Mouse (Mus musculus): ENCODE results near the gene Lig4. TPM values are rescaled to one million over a fixed set of nuclear protein-coding genes. Genes with fewer than 3 reads are reported as not detected.

Lig4 gene
- polyA plus RNA-seq, 1 experiment from 2014 or later = 8.7 TPM

DNA sequence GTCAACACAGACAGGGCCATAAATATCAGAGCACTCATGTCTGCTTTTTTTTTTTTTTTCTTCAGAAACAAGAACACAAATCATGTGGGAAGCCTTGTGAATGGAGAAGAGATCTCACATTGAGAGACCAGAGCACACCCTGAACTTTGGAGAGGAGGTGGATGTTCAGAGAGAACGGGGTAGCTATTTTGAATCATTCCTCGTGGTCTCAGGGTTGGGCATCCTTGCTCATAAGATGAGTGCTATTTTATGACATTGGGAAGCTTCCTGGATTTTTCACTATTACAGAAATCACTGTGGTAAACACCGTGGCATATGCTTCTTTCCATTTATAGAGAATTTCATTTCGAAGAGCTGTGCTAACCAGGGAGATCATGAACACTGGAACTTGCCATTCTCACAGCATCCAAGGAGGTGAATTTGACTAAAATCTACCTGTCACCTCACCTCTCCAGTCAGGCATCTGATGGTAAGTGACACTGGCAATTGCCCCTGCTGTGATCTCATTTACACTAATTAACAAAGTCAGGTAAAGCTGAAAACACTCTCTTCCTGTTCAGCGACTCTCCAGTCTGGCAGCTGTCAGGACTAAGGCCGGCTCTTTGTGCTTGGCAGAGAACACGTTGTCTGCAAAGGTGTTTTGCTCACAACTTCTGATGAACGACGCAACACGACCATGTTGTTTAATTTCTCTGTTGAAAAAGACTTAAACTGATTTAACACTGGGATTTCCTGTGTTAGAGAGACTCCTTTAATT, 28.2 kb downstream of the Lig4 start:
- H3K4me3 ChIP-seq (ENCODE audit: low read depth, low read length) = no peak overlapping the region
- H3K9ac ChIP-seq (ENCODE audit: low read length) = no peak overlapping the region
- H3K9me3 ChIP-seq (ENCODE audit: control insufficient read depth, low read length) = no peaks in the 10 kb centered on the region
- no peaks in the 10 kb centered on the region for H3K27me3 ChIP-seq (ENCODE audit: control insufficient read depth, insufficient read depth, low read length)
- no peak for ATAC-seq (ENCODE audit: insufficient number of reproducible peaks, low FRiP score, low TSS enrichment, low read depth)
- no peaks in the 10 kb centered on the region for H3K36me3 ChIP-seq (ENCODE audit: control insufficient read depth, insufficient read depth, low read length)
- H3K4me2 ChIP-seq (ENCODE audit: low read depth, severe bottlenecking) = no peak overlapping the region
- H3K27ac ChIP-seq (replicated peaks; ENCODE audit: low read depth, low read length) = no peak overlapping the region
- no peak for DNase-seq (ENCODE audit: low spot score)
- WGBS = 66% methylated on average over 10 of the region's 10 CpGs
- H3K4me1 ChIP-seq (ENCODE audit: control insufficient read depth, insufficient read depth, low read length) = no peaks in the 10 kb centered on the region

DNA sequence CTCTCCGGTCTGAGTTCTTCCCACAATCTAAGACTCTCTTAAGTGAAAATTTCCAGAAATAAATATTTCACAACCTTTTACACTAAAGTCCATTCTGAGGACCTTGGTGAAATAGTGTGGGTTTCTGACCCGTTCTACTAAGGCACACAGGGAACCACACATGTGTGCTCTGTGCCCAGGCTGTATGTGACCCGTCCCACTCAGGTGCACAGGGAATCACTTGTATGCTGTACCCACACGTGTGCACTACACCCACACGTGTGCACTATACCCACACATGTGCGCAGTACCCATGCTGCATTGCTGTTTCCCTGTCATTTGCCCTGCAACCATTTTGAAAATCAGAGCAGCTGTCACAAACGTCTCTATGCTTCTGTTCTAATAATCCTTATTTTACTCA, 41.9 kb downstream of the Lig4 start:
- Histone ChIP-seq H3K4me1 (ENCODE audit: control insufficient read depth, insufficient read depth, low read length) (no peaks in the 10 kb centered on the region), H3K4me3 (ENCODE audit: low read depth, low read length) (no peak overlapping the region), H3K36me3 (ENCODE audit: control insufficient read depth, insufficient read depth, low read length) (no peaks in the 10 kb centered on the region), H3K27ac (replicated peaks; ENCODE audit: low read depth, low read length) (no peak overlapping the region), H3K9ac (ENCODE audit: low read length) (no peak overlapping the region), H3K27me3 (ENCODE audit: control insufficient read depth, insufficient read depth, low read length) (no peaks in the 10 kb centered on the region), H3K9me3 (ENCODE audit: control insufficient read depth, low read length) (no peaks in the 10 kb centered on the region), H3K4me2 (ENCODE audit: low read depth, severe bottlenecking) (no peak overlapping the region)
- ATAC-seq (ENCODE audit: insufficient number of reproducible peaks, low FRiP score, low TSS enrichment, low read depth) (no peak), DNase-seq (ENCODE audit: low spot score) (no peak)
- 64% methylated on average over 7 of the region's 7 CpGs for WGBS

DNA sequence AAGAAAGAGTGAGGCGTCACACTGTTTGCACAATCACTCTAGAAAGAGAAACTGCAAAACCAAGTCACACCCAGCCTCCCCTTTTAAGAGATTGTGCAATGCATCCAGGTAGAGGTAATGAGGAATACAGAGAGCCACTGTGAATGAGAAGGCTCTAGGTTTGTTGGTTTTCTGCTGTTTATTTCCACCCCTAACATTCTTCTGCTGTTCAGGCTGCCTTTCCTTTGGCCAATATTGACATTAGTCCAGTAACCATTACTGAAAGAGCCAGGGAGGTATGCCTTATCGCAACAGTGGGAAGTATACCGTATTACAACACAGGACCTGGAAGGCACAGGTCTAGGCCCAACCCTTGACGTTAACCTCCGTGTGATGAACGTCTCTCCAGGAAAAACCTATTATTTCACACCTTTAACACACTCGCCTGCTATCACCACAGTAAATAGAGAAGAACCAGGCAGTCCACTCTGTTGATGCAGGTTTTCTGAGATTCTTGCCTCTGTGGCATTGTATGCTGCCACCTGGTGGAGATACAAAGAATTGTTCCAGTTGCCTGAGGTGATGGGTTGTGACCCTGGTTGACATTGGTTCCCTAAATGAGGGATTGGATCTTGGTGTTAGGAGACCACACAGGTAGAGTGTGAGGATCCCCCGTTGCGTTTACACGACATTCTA, 42.5 kb downstream of the Lig4 start:
- 34% methylated on average over 10 of the region's 10 CpGs for WGBS
- H3K4me3 ChIP-seq (ENCODE audit: low read depth, low read length) = no peak overlapping the region

DNA sequence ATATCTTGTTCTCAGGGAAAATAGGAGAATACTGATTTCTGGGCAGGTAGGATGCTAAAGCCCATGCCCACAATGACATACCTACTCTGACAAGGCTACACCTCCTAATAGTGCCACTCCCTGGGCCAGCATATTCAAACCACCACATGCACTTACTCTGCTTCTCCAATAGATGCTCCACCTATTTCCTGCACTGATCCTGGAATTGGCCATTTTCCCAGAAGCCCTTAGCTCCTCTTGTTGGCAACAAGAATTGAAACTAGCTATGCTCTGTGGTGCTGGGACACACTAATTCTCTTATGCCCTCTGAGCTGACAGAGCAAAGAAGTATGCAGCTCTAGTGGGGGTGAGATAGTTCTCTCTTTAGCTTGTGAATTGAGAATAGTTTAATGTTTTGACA, 44.8 kb downstream of the Lig4 start:
- no peak overlapping the region for H3K27ac ChIP-seq (replicated peaks; ENCODE audit: low read depth, low read length)
- H3K36me3 ChIP-seq (ENCODE audit: control insufficient read depth, insufficient read depth, low read length) = no peaks in the 10 kb centered on the region
- no peaks in the 10 kb centered on the region for H3K27me3 ChIP-seq (ENCODE audit: control insufficient read depth, insufficient read depth, low read length)
- no peaks in the 10 kb centered on the region for H3K9me3 ChIP-seq (ENCODE audit: control insufficient read depth, low read length)
- no peak for DNase-seq (ENCODE audit: low spot score)
- no peak overlapping the region for H3K4me2 ChIP-seq (ENCODE audit: low read depth, severe bottlenecking)
- H3K9ac ChIP-seq (ENCODE audit: low read length) = no peak overlapping the region
- no peak overlapping the region for H3K4me3 ChIP-seq (ENCODE audit: low read depth, low read length)
- ATAC-seq (ENCODE audit: insufficient number of reproducible peaks, low FRiP score, low TSS enrichment, low read depth) = no peak
- no peaks in the 10 kb centered on the region for H3K4me1 ChIP-seq (ENCODE audit: control insufficient read depth, insufficient read depth, low read length)

More for the DNA sequence above, 42.5 kb downstream of the Lig4 start:
- ATAC-seq (ENCODE audit: insufficient number of reproducible peaks, low FRiP score, low TSS enrichment, low read depth) (no peak), DNase-seq (ENCODE audit: low spot score) (peak; percentile 60)
- Histone ChIP-seq H3K27me3 (ENCODE audit: control insufficient read depth, insufficient read depth, low read length) (no peaks in the 10 kb centered on the region), H3K4me2 (ENCODE audit: low read depth, severe bottlenecking) (no peak overlapping the region), H3K36me3 (ENCODE audit: control insufficient read depth, insufficient read depth, low read length) (no peaks in the 10 kb centered on the region), H3K4me1 (ENCODE audit: control insufficient read depth, insufficient read depth, low read length) (no peaks in the 10 kb centered on the region), H3K9ac (ENCODE audit: low read length) (no peak overlapping the region), H3K9me3 (ENCODE audit: control insufficient read depth, low read length) (no peaks in the 10 kb centered on the region), H3K27ac (replicated peaks; ENCODE audit: low read depth, low read length) (no peak overlapping the region)

DNA sequence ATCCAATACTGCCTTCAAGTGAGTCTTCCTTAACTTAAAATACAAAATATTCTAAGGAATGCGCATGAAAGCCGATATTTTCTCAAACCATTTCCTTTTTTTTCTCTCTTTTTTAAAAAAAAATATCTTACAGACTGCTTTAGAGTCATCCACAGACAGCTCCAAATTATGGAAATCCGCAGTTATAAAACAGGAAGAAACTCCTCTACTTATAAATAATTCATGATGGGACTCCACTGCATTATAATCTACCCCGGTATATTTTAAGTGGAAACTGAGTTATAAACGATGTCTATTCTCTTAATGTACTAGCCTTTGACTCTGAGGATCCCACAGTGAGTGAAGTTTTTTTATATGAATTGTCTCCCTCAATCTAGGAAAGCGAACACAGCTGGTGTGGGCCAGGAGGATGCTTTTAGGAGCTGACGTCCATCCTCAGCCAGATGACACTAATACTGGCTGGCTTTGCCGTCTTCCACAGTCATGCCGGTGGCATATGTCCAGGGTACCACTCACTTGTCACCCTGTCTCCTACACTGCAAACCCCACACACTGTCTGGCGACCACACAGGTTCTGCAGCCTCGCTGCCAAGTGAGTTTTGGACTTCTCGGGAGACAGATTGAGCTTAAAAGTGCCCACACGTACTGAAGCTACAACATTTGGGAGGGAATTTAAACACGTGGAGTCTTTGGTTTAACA, 47.6 kb downstream of the Lig4 start:
- Histone ChIP-seq H3K4me2 (ENCODE audit: low read depth, severe bottlenecking) (no peak overlapping the region), H3K4me1 (ENCODE audit: control insufficient read depth, insufficient read depth, low read length) (no peaks in the 10 kb centered on the region), H3K4me3 (ENCODE audit: low read depth, low read length) (no peak overlapping the region), H3K27ac (replicated peaks; ENCODE audit: low read depth, low read length) (no peak overlapping the region), H3K9ac (ENCODE audit: low read length) (no peak overlapping the region), H3K36me3 (ENCODE audit: control insufficient read depth, insufficient read depth, low read length) (no peaks in the 10 kb centered on the region), H3K9me3 (ENCODE audit: control insufficient read depth, low read length) (no peaks in the 10 kb centered on the region; the same call in 1 of the 2 replicates), H3K27me3 (ENCODE audit: control insufficient read depth, insufficient read depth, low read length) (no peaks in the 10 kb centered on the region)
- WGBS = 83% methylated on average over 14 of the region's 14 CpGs
- no peak for ATAC-seq (ENCODE audit: insufficient number of reproducible peaks, low FRiP score, low TSS enrichment, low read depth)
- no peak for DNase-seq (ENCODE audit: low spot score)

Other genes starting within 250 kb of the Lig4 start
- 0.15 and 0.33 TPM in 2 replicates for gene Fam155a, start 206.5 kb downstream of the Lig4 start, polyA plus RNA-seq (2014; fragmentation: Nextera tagmentation; extraction: Ambion mirVana)
- not detected in 2 replicates for gene Gm10217, start 113.4 kb downstream of the Lig4 start, polyA plus RNA-seq (2014; fragmentation: Nextera tagmentation; extraction: Ambion mirVana)
- gene Abhd13, start within 50 bp of the Lig4 start, polyA plus RNA-seq (2014; fragmentation: Nextera tagmentation; extraction: Ambion mirVana) = 19.4 and 20.7 TPM in 2 replicates
- gene Tnfsf13b, start 28.8 kb upstream of the Lig4 start, polyA plus RNA-seq (2014; fragmentation: Nextera tagmentation; extraction: Ambion mirVana) = 0.10 and 0.17 TPM in 2 replicates
- gene Myo16, start 176.2 kb upstream of the Lig4 start, polyA plus RNA-seq (2014; fragmentation: Nextera tagmentation; extraction: Ambion mirVana) = 0.11 and 0.17 TPM in 2 replicates